Mouse (Mus musculus) CD8-positive naive resting alpha-beta T cell, adult 2 months (primary cell): ENCODE measurements around the gene Zbtb7b.

ENCODE experiments used
- DNase-seq, 2 experiments: peaks; one replicate each; pipeline ENCODE4 v3.0.0; 2022; ENCODE audit warnings: low read depth in 2 of 2, low spot score in 2 of 2

Zbtb7b gene

DNA sequence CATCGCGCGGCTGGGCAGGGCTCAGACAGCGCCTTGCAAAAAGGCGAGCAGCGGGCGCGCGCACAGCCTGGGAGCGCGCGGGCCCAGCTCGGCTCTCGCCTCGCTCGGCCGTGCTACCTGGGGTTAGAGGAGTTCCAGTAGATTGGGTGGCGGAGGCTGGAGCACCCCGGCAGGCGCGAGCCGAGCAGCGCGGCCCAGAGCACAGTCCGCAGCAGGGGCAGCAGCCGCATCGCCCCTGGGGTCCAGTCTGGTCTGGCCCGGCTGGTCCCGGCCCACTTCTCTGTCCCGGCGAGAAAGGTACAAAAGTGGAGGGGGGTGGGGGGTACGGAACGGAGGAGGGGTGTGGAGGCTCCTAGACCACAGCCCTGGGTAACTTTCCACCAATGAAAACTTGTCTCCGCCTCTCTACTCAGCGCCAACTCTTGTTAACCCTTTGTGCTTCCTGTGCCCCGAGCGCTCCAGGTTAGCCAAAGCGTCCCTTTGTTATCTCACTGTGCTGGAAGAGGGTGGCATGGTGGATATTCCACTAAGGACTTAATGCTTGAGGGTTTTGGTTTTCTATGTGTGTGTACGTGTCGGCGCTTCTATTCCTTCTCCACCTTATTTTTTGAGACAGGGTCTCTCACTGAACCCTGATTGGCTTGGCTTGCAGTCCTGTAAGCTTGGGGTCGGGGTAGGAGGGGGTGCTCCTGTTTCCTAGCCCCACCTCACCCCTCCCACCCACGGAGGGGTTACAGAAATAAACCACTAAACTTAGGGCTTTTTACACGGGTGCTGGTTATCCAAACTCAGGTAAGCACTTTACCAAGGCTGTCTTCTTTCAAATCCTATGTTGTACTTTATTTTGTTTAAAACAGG is 56.6 kb downstream of the Zbtb7b start, which contains the start of gene Efna4:
Efna4 (minus strand) TSS at position 308 of the 858 bp plus-strand sequence.
- DNase-seq, result no peak

DNA sequence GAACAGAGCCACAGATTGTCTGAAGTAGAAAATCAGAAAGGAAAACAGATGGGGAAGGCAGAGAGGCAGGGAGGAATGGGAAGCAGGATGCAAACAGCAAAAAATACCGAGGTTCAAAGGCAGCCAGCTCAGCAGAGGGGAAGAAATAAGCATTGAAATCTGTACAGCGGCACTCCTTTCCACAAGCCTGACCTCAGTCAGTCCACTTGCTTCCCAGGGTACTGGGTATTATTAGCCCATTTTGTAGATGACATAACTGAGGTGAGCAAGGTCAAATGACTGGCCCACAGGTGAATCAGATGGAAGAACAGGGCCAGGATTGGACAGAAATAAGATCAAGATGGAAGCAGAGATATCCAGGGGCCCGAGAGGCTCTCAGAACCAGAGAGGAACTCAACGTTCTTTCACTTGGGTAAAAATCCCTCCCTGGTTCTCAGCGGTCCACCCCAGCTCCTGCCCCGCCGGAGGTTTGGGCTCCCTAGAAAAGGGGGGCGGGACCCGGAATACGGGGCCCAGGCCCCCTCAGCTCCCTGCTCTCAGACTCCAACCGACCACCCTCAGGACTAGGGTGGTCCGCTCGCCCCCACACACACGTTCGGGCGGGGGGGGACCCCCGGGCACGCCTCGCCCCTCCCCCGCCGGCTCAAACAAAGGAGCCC is 57.4 kb downstream of the Zbtb7b start:
- DNase-seq, result no peak

GRCm38 (mm10) chr3:89336529-89336928 is 58.0 kb downstream of the Zbtb7b start:
- DNase-seq, result no peak

- DNase-seq, result no peak
These were observed 61.5 kb downstream of the Zbtb7b start for GRCm38 (mm10) chr3:89333053-89333452.

GRCm38 (mm10) chr3:89332476-89332875 is 62.1 kb downstream of the Zbtb7b start:
- DNase-seq, result no peak

GRCm38 (mm10) chr3:89332013-89332412 is 62.6 kb downstream of the Zbtb7b start:
- DNase-seq, result no peak

DNA sequence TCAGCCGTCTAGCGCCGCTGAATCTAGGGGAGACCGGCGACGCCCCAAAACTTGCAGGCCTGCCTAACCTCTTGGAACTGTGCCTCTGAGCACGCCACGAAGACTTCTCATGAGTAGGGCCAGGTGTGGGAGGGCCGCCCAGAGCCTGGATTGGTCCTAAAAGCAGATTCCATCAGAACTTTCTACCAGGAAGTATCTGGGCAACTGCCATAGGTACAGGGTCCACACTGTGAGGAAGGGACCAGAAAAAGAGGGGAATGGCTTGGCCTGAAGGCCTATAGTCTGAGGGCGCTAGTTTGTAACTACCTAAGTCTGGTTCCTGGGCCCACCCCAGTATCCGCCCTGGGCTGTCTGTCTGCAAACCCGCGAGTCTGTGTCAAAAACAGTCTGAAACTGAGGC is 63.0 kb downstream of the Zbtb7b start:
- no peak for DNase-seq

DNA sequence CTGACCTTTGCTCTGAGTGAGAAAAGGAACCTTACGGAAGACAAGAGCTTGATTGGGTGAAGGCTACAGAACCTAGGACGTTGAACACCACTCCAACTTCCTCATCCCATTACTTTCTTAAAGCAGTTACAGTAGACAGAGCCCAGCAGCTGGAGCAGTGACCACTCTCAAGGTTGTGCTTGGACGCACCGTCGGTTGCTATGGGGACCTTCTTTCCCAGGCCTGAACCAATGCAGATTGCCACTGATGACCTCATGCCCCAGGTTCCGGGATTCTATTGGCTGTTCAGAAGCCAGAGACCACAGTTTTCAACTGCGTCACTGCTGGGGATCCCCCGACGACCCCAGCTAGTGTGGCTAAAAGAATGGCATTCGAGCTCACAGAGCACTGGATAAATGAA is 63.6 kb downstream of the Zbtb7b start:
- DNase-seq, result no peak

DNA sequence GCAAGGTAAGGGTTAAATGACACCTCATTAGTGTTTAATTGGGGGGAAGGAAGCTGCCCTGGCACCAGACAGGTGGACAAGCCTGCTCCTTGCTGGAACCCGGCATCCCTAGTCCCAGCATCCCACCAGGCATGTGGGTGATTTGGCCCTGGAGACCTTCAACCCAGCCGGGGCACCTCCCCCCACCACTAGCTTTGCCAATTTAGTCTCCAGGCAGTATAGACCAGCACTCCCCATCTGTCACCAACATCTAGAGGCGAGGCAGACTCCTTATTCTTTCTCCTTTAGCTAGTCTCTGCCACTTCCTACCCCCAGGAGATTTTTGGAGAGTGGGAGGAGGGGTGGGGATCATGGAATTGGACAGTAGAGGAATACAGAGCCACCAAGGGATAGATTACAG is 64.2 kb downstream of the Zbtb7b start:
- no peak for DNase-seq

DNA sequence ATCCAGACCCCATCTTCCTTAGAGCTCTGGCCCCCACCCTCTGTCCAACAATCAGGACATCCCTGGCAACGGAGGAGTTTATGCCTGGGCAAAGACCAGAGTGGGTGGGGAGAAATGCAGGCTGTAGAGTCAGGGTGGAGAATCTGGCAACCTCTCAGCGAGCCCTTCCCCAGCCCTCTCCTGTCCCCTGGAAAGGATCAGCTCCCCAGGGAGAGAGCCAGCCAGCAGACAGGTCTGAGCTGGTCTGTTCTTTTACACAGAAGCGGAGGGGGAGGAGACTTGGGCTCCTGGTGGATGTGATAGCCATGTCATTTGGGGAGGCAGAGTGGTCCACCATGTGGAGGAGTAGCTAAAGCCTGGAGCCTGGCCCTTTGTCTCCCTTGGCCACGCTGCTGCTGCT is 66.0 kb downstream of the Zbtb7b start:
- DNase-seq, result no peak
